Comparison of ENCODE assay signal across 14 mouse cellular contexts in the genomic region with DNA sequence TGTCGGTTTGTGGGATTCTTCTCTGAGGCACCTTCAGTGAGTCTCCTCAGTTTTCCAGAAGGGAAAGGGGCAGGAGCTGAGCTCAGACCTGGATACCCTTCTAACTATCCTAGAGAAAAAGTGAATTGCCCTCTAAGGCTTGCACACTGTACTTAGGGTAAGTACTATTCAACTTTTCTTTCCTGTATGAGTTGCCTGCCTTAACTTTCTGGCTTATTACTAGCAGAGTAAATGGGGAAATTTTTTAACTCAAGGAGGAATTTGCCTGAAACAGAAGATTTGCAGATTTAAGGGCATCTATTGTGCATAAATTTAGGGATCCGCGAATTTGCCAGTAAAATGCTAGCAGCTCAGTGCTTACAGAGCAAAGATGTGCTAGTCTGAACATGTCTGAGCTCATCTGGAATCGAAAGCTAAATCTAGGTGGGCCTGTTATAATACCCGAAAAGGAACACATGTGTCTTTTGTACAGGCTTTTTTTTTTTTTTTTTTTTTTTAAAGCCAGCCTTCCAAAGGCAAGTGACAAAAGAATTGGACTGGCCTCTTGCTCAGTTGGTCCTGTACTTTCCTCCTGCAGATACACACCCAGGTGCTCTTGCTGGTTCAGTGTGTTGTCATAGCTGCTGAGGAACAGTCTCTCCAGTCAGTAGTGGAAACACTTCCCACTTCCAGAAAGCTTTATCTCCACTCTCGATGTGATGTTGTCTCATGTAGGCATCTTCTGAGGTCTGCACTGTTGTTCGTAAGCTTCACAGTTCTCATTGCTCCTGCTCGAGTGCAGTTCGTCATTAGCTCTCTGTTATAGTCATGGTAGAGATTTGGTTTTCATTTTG.
DNase-seq lines count a peak whose midpoint lies in the region; ATAC-seq and TF ChIP-seq lines count a peak whose summit lies in the region.
"Had no signal": no experiment of that assay in that cellular context is flagged by ENCODE, and none has a peak within 500 bp of the region (broad histone marks: within the 10 kb centered on the region; RNA-seq: fewer than 3 reads in every experiment).

No protein-coding gene starts in this region.

- no peaks in the 10 kb centered on the region for H3K27me3 ChIP-seq in heart, embryonic 10.5 days (ENCODE audit: insufficient read depth, poor library complexity, severe bottlenecking)
- no peaks in the 10 kb centered on the region for H3K27me3 ChIP-seq in neural tube, embryonic 12.5 days (replicated peaks)
- no peaks in the 10 kb centered on the region for H3K27me3 ChIP-seq in heart, postnatal 0 days (ENCODE audit: control insufficient read depth, insufficient read depth, low read length)

- H3K4me1 ChIP-seq in heart, embryonic 10.5 days: peaks cover 15% of the 10 kb centered on the region
- peaks cover 27% of the 10 kb centered on the region for H3K4me1 ChIP-seq in neural tube, embryonic 12.5 days
- H3K4me1 ChIP-seq in heart, postnatal 0 days (ENCODE audit: control insufficient read depth, insufficient read depth): peaks cover 10% of the 10 kb centered on the region; the same call in 1 of the 2 replicates

- no peak for TF ChIP-seq EP300 in heart, postnatal 0 days (IDR thresholded peaks at IDR 0.05; ENCODE audit: low read depth)

- no peak for ATAC-seq in neural tube, embryonic 12.5 days (ENCODE audit: low FRiP score, low read depth)
- ATAC-seq in heart, postnatal 0 days (ENCODE audit: insufficient read depth, low read depth): no peak

- peak overlapping the region; percentile 63; the same call in 1 of the 2 replicates for H3K27ac ChIP-seq in heart, embryonic 10.5 days
- H3K27ac ChIP-seq in neural tube, embryonic 12.5 days: no peak overlapping the region
- peak overlapping the region; percentile 46; the same call in 1 of the 2 replicates for H3K27ac ChIP-seq in heart, postnatal 0 days (ENCODE audit: low read depth)

- no peaks in the 10 kb centered on the region for H3K9me3 ChIP-seq in heart, embryonic 10.5 days
- no peaks in the 10 kb centered on the region for H3K9me3 ChIP-seq in neural tube, embryonic 12.5 days
- no peaks in the 10 kb centered on the region for H3K9me3 ChIP-seq in heart, postnatal 0 days (replicated peaks; ENCODE audit: control insufficient read depth, low read length)

- H3K4me2 ChIP-seq in neural tube, embryonic 12.5 days (replicated peaks): peak overlapping the region; percentile 36; the same call in 1 of the 2 replicates
- H3K4me2 ChIP-seq in heart, postnatal 0 days (ENCODE audit: low read depth, low read length): no peak overlapping the region

- no peaks in the 10 kb centered on the region for H3K36me3 ChIP-seq in heart, embryonic 10.5 days
- H3K36me3 ChIP-seq in neural tube, embryonic 12.5 days: no peaks in the 10 kb centered on the region
- no peaks in the 10 kb centered on the region for H3K36me3 ChIP-seq in heart, postnatal 0 days (replicated peaks; ENCODE audit: control insufficient read depth, insufficient read depth, low read length)

- intact Hi-C loops in heart, postnatal 10 days (cut with DNase I): loop anchor here (5.0 kb wide), 1 partner anchor 64 kb away; no protein-coding TSS in a partner anchor

- no peak overlapping the region for H3K9ac ChIP-seq in neural tube, embryonic 12.5 days
- H3K9ac ChIP-seq in heart, postnatal 0 days (replicated peaks; ENCODE audit: low read depth, low read length): no peak overlapping the region

- 69% methylated on average over 9 of the region's 9 CpGs for WGBS in heart, embryonic 10.5 days
- 80% methylated on average over 9 of the region's 9 CpGs for WGBS in neural tube, embryonic 12.5 days
- 66% methylated on average over 9 of the region's 9 CpGs for WGBS in heart, postnatal 0 days

- DNase-seq in heart, embryonic 10.5 days (ENCODE audit: low spot score): no peak
- DNase-seq in heart, postnatal 10 days: no peak
- DNase-seq in neural tube, embryonic 10.5 days (ENCODE audit: extremely low spot score, low spot score): no peak
- no peak for DNase-seq in heart, postnatal 0 days (ENCODE audit: low spot score)
- DNase-seq in layer of hippocampus, adult 11-12 months (ENCODE audit: low spot score): no peak
- no peak for DNase-seq in MN1 (ENCODE audit: low spot score)
- DNase-seq: adrenal gland, postnatal 36 days; gastrocnemius, postnatal 14 days; kidney, adult 2 months; liver; lung, postnatal 10 days; thymus, postnatal 4 days had no signal

- no peak for TF ChIP-seq CTCF in heart, postnatal 0 days (IDR thresholded peaks at IDR 0.05; ENCODE audit: low read depth)

- no peak overlapping the region for H3K4me3 ChIP-seq in heart, embryonic 10.5 days
- no peak overlapping the region for H3K4me3 ChIP-seq in neural tube, embryonic 12.5 days
- H3K4me3 ChIP-seq in heart, postnatal 0 days (ENCODE audit: low read depth, low read length): no peak overlapping the region
- H3K4me3 ChIP-seq: erythroblast, embryonic 14.5 days had no signal
